Mouse (Mus musculus): ENCODE data around the gene Atp6v1f.

Atp6v1f gene

GRCm38 (mm10) chr6:29461502-29461901 lies 6.0 kb upstream of the Atp6v1f start:
- DNase-seq (ENCODE audit: low spot score), result no peak

DNA sequence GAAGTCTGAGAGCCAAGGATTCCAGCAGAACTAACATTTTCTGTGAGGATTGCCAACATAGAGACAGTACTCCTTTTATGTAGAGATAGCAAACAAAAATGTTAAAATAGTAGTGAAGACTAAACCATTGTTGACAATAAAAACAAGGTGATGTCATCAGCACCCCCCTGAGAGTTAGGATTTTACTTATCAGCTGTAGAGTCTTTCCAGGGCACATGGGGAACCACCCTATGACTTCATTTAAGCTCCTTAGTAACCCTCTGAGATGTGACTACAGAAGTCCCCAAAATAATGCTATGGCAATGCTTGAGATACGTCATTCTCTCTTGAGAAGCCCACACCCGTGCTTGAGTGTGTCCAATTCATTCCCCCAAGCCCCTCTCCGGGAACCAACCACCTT lies 4.1 kb upstream of the Atp6v1f start:
- DNase-seq (ENCODE audit: low spot score), result no peak

GRCm38 (mm10) chr6:29468851-29469250 lies 1.3 kb downstream of the Atp6v1f start:
- DNase-seq (ENCODE audit: low spot score), result no peak

DNA sequence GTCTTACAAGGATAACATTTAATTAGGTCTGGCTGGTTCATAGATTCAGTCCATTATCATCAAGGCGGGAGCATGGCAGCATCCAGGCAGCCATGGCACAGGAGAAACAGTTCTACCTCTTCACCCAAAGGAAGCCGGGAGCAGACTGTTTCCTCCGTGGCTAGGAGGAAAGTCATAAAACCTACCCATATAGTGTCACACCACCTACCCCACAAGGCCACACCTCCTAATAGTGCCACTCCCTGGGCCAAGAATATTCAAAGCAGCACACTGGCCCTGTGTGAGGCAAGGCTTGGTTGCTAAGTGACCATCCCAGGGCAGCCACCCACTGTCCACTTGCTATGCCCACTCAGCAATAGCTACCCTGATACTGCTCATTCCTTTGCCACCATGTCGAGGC lies 3.6 kb downstream of the Atp6v1f start, which contains the start of gene Atp6v1fnb:
Gene Atp6v1fnb (plus strand): TSS at position 301 of the 400 bp plus-strand sequence.
- no peak for DNase-seq (ENCODE audit: low spot score)

- DNase-seq (ENCODE audit: low spot score), result no peak
Observed at GRCm38 (mm10) chr6:29473941-29474691, 6.6 kb downstream of the Atp6v1f start.

DNA sequence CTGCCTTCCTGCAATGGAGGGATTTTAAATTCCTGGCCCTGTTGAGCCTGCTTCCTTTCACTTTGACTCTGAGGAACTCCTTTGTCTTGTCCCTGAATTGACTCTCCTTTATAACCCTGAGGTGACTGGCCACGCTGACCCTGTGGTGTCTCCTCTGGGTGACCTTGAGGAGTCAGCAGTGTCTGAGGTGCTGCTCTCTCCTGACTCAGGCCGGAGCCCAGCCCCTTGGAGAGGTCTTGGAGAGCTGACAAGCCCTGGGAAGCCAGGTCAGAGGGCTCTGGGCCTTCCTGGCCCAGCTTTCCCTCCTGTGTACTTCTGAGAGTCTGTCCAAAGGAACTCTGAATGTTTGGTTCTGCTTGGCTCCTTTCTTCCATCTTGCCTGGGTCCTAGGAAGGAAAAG lies 7.2 kb downstream of the Atp6v1f start:
- DNase-seq (ENCODE audit: low spot score), result no peak

- DNase-seq (ENCODE audit: low spot score), result no peak
Observed at GRCm38 (mm10) chr6:29482691-29483090, 15.2 kb downstream of the Atp6v1f start.

GRCm38 (mm10) chr6:29484716-29485559 lies 17.4 kb downstream of the Atp6v1f start:
- DNase-seq (ENCODE audit: low spot score), result no peak

DNA sequence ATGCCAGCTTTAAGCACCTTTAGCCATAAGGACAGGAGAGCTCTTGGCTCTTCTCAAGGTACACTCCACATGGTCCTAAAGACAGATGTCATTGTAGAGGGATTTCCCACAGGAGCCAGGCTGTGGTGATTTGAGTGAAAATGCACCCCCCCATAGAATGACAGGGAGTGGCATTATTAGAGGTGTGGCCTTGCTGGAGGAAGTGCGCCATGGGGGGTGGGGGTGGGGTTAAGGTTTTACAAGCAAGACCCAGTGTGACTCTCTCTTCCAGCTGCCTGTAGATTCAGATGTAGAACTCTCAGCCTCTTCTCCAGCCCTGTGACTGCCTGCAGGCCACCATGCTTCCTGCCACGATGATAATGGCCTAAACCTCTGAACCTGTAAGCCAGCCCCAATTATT lies 18.4 kb downstream of the Atp6v1f start:
- DNase-seq (ENCODE audit: low spot score), result no peak

DNA sequence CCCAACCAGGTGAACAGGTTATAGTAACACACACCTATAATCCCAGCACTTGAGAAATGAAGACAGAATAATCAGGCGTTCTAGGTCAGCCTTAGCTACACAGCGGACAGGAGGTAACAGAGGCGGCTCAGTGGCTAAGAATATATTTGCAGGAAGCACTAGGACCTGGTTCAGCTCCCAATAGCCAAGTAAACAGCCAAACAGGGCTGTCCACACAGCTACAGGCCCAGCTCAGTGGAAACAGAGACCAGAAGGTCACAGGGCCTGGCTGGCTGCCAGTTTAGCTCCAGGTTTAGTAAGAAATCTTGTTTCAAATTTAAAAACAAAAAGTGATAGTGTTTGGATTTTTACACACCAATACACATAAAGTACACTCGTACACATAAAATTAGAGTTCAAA lies 26.6 kb downstream of the Atp6v1f start:
- DNase-seq (ENCODE audit: low spot score), result no peak

GRCm38 (mm10) chr6:29496270-29496669 lies 28.8 kb downstream of the Atp6v1f start:
- DNase-seq (ENCODE audit: low spot score), result no peak

GRCm38 (mm10) chr6:29497791-29498190 lies 30.3 kb downstream of the Atp6v1f start:
- DNase-seq (ENCODE audit: low spot score), result no peak

- DNase-seq (ENCODE audit: low spot score), result no peak
Observed at GRCm38 (mm10) chr6:29500177-29500576, 32.7 kb downstream of the Atp6v1f start.

DNA sequence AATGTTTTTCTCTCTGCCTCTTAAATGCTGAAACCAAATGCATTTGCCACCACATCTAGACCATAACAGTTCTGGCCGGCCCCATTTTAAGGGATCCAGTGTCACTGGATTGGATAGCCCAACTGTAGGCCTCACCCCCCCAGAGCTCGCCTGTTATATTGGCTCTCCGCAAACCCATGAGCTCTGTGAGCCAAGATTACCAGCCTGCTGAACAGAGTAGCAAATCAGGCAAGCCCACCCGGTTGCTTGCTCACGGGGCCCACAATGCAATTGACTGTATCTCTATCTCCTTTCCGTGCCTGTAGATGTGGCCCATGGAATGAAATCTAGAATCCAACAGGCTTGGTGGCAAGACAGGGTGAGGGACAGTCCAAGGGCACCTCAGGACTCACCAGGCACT lies 33.3 kb downstream of the Atp6v1f start:
- no peak for DNase-seq (ENCODE audit: low spot score)

DNA sequence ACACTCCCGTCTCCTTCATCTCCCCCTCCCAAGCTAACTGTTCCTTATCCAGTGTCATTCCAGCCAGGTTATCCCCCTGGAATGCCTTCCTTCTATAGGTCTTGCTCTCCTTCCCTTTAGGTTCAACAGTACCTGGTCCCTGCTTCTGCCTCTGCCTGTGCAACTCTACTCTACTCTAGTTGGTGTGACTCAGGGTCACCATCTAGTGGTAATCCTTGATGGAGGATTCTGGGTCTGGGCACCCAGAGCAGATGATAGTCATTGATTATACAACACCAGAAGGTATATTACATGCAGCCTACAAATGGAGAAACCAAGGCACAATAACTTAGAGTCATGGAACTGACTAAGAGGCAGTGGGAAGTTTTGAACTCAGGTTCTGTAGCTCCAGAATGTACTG lies 34.1 kb downstream of the Atp6v1f start:
- no peak for DNase-seq (ENCODE audit: low spot score)

DNA sequence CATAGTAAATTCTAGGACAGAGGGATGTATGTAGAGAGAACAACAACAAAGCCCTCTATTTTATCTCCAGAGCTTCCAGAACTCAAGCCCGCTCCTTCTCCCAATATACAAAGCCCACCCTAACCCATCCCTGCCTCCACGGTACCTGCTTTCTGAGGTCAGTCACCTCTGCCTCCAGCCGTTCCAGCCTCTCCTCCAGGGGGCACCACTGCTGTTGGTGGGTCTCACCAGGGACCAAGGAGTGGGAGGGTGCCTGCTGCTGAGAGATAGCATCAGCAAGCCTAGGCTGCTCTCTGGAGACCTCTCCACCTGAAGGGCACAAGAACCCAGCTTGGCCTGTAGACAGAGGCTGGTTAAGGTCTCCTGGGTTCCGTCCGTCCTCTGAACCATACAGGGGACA lies 38.0 kb downstream of the Atp6v1f start:
- no peak for DNase-seq (ENCODE audit: low spot score)

DNA sequence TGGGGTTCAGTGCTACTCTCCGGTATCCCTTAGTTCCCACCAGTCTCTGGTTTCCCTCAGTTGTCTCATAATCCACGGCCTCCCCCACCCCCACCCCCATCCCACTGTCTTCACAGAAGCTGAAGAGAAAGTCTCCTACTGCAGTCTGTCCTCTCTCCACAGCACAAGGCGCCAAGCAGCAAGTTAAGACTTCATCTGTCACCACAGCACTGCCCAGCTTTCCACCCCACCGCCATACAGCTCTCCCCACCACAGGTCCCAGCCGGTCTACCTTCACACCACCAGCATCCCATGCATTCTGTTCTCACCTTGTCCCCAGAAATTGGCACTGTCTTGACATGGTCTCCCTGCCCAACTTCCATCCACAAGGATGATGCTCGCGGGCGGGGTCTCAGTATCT lies 39.3 kb downstream of the Atp6v1f start:
- DNase-seq (ENCODE audit: low spot score), result no peak

DNA sequence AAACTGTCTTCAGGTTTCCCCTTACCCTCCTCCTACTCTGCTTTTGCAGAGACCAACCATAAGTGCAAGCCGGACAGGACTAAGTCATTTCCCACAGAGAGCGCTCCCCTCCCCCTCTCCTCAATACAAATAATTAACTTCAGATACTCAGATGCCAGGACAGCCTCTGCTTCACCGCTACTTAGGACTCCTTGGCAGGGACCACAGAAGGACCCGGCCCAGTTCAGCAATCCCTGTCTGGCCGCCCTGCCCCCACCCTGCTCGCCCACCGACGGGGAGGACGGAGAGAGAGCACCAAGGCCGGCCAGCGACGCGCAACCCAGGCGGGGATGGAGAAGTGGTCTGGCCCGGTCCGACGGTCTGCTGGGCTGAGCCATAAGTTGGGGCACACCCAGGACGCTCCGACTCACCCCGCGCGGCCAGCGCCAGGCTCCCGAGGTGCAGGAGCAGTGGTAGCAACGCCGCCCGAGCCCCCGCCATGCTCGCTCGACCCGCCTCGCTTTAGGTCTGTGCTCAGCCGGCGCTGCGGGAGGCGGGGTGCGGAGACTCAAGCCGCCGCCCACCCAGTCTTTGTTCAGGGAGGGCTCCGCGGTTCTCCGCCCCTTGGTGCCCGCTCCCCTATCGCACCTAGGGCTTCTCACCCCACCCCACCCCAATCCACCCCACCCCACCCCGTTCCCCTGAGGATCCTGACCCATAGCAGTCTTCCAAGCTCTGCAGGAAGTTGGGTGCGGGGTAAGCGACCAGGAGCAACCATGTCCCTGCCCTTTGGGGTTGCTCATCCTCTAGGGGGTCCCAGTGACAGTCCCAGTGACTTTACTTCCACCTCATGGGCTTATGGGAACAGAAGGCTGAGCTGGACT lies 40.2 kb downstream of the Atp6v1f start, which contains the start of gene Kcp:
Gene Kcp (minus strand): TSS at position 506 of the 863 bp plus-strand sequence.
- DNase-seq (ENCODE audit: low spot score), result no peak

- DNase-seq (ENCODE audit: low spot score), result no peak
Observed at GRCm38 (mm10) chr6:29509086-29509485, 41.6 kb downstream of the Atp6v1f start.

- no peak for DNase-seq (ENCODE audit: low spot score)
Observed at GRCm38 (mm10) chr6:29513284-29513683, 45.8 kb downstream of the Atp6v1f start.

- DNase-seq (ENCODE audit: low spot score), result no peak
Observed at GRCm38 (mm10) chr6:29517139-29517538, 49.6 kb downstream of the Atp6v1f start.

All from urinary bladder, postnatal 10 days (tissue).